Mouse (Mus musculus) naive thymus-derived CD4-positive, alpha-beta T cell, adult 2 months (primary cell): ENCODE data around the gene Cyp4f39.

Experiments used
- DNase-seq: peaks from one replicate; pipeline ENCODE4 v3.0.0-alpha.2; 2011; ENCODE audit warnings: low read depth

The Cyp4f39 gene

DNA sequence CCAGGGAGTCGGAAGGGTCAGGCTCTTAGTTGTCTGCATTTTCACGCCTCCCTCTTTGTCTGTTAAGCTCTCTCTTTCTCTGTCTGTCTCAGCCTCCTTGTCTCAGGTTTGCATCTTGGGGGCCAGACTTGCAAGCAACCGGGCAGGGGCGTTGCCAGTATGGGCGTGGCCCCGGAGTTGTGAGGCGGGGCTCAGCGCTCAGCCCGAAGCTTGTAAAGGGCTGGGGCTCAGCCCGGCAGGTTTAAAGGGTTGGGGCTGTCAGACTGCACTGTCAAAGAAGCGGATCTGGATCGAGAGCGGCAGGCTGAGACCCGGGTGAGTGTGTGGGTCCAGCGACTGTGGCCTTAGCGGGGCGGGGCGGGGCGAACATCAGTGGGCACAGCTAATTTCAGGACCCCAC, at the start of gene Cyp4f39:
TSS of gene Cyp4f39 (plus strand) at position 242 of the 400 bp plus-strand sequence.
- DNase-seq, result peak; percentile 29

DNA sequence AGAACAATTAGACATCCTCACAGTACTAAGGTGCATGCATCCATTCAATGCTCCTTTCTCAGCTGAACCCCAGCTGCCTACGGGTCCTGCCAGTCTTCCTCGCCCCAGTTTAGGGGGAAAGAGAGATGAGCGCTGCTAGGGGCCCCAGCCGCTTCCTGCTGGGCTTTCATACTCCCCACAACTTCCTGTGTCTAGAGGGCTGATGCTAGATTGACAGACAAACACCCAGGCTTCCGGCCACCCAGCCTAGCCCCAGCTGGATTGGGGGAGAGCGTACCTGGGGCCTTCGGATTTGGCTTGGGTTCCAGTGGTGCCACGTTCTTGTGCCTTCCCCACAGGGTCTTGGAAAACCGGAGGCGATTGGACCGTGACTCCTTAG, 49.8 kb upstream of the Cyp4f39 start:
- DNase-seq, result peak; percentile 78

DNA sequence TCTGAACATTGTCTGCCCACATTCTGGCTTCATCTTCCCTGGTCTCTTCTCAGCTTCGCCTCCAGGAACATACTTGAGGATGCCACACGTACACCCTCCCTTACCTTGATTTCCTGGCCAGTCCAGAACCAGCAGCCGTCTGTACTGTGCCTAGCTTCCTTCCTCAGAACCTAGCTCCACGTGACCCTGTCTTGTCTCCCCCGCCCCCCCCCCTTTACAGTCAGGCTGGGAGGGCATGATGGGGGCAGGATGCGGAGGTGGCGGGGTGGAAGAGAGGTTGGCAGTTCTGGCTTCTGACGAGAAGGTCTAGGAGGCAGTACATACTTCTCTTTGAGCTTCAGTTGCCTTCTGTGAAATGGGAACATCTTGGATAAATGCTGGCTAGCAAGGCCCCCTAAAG, 49.1 kb upstream of the Cyp4f39 start, which contains the start of gene Rasal3:
TSS of gene Rasal3 (minus strand) at position 167 of the 400 bp plus-strand sequence.
- DNase-seq, result peak; percentile 88

DNA sequence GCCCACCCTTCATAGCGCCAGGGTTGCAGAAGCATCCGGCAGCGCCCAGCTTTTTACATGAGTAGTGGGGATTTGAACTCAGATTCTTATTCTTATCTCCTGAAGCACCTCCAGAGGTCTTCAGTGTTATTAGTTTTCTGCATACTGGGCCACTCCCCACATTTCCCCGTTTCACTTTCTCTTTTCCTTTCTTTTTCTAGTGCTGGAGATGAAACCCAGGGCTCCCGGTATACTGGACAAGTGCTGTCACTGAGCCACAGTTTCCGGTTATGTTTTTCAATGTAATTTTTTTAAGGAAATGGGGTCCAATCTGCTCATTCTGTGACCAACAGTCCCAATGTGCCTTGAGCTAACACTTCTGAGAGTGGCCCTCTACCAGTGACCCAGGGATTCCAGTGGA, 40.6 kb upstream of the Cyp4f39 start:
- no peak for DNase-seq

DNA sequence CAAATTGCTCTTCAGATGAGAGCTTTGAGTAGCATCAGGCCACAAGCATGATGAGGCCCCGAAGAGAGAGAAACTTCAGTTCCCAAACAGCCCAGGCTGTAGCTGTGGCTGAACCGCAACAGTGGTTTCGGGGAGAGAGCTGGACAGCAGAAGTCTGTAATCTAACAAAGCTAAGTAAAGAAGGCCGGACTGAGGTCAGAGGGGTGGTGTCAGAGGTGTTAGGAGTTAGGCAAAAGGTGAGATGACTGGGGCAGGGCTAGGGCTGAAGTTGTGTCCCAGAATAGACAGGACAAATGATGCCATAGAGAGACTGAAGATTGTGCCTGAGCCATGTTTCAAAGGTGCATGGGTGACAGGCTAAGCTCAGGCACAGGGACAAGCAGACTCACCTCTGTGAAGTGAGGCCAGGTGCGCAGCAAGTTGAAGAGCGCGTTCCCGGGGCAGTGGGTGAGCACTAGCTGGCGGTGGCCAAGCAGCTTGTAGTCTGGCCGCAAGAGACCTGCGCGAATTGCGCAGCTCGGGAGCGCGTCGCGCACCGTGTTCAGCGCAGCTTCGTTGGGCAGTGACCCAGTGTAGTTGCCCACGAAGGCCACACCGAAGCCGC, 37.0 kb upstream of the Cyp4f39 start:
- DNase-seq, result no peak

DNA sequence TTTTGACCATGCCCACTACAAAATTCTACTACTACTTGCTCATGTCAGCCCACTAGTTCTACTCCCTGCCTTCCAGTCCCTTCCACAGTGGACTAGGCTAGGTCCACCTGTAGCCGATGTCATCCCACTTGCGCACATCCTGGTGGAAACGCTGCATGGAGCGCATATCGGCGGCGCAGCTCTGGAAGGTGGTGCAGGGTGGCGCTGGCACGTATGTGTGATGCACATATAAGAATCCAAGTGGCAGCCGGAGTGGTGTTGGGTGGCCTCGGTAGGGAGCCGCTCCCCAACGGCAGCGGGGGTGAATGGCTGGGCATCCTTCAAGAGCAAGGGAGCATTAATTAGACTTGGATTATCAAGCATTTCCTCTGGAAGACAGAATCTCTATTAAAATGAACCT, 35.8 kb upstream of the Cyp4f39 start:
- DNase-seq, result no peak

DNA sequence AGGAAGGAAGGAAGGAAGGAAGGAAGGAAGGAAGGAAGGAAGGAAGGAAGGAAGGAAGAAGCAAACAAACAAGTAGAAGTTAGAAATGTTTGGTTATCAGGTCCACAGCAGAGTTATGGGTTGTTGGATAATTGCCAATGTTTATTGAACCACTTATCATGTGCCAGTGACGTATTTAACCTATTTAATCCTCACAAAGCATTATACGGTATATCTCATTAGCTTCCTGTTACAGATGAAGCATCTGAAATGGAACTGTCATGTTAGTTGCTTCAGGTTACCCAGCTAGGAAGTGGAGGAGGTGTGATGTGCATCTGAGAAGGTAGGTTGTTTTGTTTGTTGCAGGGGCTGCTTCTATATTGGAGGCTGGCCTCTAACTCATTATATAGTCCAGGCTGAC, 32.5 kb upstream of the Cyp4f39 start:
- DNase-seq, result no peak

DNA sequence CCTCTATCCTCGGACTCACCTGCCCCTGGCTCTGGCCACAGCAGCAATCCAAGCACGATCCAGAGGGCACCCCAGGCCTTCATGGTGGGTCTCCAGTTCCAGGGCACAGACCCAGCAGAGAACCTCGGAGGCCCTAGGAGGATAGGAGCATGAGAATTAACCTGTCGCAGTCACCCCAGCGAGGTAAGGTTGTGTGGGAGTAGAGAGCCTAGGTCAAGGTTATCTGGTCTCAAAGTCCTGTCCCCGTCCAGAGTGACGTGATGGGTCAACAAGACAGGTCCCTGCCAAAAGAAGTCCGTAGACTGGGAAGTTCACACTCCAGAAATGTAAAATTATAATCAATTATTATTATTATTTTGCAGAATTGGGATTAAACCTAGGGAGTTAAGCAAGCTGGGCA, 31.7 kb upstream of the Cyp4f39 start:
- DNase-seq, result no peak

DNA sequence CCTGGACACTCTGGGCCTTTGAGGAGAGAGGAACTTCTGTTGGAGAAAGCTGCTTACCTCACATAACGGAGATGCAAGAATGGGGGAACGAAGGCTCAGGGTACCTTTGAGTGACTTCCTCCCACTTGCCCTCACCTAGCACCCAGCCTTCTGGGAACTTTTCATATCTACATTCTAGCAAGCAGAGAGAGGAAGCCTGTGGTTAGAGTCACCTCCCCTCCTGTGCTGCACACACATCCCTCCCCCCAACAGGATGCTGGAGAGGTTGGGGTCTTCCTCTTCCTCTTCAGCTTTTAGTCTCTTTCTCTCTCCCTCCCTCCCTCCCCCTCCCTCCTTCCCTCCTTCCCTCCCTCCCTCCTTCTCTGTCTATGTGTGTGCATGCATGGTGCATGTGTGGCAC, 28.5 kb upstream of the Cyp4f39 start, which contains the start of gene Pglyrp2:
TSS of gene Pglyrp2 (minus strand) at position 134 of the 400 bp plus-strand sequence.
- peak; percentile 73 for DNase-seq

DNA sequence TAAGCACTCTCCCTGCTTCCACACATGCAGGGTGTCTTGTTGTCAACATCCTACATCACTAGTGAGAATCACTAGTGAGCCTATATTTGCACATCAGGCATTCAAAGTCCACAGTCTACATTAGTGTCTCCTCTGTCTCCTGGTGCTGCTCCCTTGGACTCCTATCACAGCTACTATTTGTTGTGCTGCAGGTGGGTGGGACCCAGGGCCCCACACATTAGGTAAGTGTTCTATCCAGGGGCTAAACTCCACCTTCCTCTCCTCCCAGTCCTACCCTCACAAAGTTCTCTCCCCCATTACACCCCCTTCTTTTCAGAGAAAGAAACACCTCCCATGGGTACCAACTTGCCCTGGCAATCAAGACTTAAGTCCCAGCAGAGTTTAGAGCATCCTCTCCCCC, 25.9 kb upstream of the Cyp4f39 start:
- no peak for DNase-seq

DNA sequence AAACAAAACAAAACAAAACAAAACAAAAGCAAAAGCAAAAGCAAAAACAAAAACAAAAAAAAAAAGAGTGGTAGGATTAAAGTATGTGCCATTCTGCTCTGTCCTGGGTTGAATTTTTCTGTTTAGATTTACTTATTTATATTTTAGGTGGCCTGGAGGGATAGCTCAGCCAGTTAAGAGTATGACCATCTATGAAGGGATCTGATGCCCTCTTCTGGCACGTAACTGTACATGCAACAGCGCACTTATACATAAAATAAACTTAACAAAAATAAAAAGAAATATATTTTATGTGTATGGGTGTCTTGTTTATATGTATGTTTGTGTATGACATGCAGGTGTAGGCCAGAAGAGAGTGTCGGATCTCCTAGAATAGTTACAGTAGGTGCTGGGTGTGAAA, 20.6 kb upstream of the Cyp4f39 start:
- DNase-seq, result peak; percentile 81

DNA sequence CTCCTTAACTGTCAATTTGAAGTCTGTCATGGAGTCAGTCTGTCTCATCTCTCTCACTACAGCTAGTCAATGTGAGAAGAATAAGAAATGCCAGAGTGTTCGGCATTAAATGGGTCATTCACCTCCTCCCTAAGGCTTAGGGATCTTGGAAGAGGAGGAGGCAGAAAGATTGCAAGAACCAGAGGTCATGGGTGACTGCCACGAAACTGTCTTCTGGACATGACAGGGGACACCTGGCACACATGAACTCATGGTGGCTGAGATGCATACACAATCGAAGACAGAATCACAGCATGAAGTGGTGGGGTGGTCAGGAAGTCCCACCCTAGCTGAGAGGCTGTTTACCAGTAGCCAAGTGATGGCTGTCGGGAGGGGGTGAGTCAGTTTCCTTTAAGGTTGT, 18.2 kb upstream of the Cyp4f39 start:
- no peak for DNase-seq

DNA sequence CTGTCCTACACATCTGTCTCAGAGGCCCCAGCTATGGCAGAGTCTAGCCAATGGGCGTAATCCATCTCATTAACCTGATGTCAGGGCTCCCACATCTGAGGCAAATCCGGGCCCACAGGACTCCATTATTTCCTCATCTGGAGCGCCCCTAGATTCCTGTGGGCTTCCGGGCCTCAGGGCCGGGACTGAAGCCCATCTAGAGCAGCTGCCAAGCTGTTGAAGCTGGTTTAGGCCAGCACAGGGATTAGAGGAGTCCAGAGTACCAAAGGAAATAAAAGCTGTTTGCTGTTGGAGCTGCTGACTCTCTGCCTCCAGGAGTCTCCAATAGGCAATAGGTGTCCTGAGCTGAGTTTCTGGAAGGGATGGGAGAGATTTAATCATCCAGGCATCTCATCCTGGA, 17.4 kb upstream of the Cyp4f39 start:
- no peak for DNase-seq

DNA sequence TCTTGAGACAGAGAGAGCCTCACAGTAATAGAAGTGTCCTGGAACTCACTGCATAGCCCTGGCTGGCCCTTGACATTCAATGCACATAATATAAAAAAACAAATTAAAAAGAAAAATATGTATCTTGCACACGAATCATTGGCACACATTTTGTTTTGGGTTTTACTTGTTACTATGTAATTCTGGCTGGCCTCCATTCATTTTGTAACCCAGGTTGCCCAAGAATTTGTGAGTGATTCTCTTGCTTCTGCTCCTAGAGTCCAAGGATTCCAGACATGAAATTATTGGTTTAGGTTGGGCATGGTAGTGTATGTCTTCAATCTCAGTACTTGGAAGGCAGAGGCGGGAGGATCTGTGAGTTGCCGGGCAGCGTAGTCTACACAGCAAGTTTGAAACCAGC, 15.4 kb upstream of the Cyp4f39 start:
- DNase-seq, result no peak

DNA sequence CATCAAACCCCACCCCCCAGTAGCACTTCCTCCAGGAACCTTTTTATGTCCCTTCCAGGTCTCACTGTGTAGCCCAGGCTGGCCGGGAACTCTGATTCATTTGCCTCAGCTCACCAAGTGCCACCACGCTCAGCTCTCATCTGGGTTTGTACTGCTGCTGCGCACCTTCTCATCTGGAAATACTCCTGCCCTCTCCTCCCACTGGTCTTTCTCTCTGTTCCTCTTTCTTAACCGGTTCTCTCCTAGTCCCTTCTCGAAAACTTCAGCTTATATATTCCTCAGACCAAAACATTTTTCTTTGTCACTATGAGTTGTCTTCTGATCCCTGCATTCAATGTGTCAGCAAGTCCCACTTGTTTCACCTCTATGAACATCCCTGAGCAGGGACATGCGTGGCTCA, 9.3 kb upstream of the Cyp4f39 start:
- DNase-seq, result no peak

DNA sequence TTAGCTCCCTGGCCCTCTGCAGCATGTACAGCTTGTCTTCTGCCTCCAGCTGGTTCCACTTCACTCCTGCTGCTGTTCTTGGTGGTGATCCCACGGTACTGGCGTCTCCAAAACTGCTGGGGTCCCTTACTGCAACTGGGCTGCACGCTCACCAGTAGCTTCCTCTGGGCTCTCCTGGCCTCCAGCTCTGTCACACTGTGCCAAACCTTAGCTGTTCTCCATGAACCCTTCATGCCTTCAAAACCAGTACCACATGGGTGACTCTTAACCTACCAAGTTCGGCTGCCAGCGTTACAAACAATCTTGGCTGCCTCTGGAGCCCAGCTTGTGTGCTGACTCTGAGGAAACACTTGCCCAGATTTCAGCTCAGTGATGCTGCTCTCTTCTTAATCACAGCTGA, 7.5 kb upstream of the Cyp4f39 start:
- no peak for DNase-seq

DNA sequence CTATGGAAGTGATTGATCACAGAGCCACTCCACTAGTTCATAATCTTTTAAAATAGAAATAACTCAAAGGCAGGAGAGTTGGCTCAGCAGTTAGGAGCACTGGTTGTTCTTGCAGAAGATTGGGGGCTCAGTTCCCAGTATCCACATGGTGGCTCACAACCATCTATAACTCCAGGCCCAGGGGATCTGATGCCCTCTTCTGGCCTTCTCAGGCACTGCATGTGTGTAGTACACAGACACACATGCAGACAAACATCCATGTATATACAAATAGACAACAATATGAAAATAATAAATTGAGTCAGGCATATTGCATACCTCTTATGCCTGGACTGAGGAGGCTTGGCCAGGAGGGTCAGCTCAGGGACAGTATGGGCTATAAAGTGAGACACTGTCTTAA, 5.3 kb upstream of the Cyp4f39 start:
- DNase-seq, result no peak

DNA sequence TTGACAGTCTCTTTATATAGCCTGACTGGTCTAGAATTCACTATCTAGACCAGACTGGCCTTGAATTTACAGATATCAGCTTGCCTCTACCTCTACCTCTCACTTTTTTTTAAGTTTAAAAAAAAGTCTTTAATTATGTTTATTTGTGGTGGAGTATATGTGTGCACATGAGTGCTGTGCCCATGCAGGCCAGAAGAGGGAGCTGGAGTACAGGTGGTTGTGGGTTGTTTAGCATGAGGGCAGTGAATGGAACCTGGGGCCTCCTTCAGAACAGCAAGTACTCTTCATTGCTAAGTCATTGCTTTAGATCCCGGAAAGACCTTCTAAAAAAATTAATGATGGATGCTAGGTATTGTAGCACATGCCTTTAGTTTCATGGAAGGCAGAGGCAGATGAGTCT, 3.5 kb upstream of the Cyp4f39 start:
- no peak for DNase-seq

DNA sequence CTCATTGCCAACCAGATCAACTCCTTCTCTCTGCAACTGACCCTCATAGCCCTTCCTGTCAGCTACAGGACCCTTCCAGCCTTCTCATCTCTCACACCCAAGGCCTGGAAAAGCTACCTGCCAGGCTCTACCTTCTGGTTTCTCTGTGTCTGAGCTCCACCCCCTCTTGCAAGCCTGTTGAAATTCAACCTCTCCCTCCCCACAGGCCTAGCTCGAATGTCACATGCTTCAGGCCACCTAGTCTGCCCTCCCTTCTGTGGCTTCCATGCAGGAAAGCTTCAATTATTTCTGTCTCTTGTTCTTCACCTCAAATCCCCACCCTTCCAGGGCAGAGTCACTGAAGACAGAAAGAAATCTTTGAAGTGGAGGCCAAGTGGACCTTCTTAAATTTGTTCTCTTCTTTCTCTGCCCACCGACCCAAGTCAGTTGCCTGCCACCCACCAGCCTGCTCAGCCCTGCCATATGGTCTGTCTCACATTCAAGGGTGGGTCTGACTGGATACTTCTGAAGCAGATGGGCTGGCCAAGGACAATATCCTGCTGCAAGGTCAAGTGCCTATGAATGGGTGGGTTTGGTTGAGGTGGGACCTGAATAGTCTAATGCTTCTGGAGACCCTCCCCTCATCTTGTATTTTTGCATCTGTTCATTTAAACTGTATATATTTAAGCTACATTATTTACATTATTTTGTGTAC, 1.5 kb upstream of the Cyp4f39 start:
- no peak for DNase-seq

DNA sequence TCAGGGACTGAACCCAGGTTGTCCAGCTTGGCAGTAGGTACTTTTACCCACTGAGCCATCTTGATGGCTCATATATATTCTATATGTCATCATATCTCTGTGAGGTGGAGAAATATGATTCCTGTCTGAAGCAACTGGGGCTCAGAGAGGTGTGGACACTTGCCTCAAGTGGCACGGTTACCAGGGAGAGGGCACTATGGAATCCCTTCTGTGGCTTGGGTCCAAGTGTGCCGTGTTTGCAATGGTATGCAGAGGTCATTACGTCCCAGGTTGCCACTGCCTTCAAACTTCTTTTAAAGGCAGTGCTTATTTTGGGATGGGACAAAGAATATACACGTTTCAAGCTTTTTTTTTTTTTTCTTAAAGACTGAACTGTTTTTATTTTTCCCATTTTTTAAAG, 1.7 kb downstream of the Cyp4f39 start:
- DNase-seq, result no peak

DNA sequence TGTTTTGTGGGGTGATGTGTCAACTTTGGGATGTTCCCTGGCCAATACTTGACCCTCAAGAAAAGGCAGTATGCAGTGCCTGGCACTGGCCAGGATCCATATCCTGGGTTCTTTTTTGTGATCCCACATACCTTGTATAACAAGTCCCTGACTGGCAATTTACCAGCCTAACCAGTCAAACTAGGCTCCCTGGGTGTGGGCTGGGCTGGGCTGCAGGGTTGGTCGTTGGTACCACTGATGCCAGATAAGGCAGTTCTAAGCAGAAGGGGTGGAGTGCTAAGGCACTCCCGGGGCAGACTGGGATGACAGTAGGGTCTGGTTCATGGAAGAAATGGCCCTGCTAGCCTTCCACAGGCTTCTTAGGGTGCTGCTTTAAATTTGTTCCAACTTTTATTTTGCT, 2.5 kb downstream of the Cyp4f39 start:
- no peak for DNase-seq

DNA sequence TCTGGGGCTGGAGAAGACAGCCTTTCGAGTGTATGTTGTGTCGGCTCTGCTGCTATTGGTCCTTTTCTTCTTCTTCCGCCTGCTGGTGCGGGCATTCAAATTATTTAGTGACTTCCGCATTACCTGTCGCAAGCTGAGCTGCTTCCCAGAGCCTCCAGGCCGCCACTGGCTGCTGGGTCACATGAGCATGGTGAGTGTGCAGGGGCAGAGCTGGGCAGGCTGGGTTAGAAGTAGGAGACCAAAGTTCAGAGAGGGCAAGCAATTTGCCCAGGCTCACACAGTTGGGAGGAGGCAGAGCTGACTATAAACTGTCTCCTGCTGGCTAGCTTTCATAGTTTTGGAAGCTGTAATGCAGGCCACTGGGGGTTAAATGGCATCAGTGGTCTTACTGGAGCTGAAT, 16.0 kb downstream of the Cyp4f39 start:
- no peak for DNase-seq

DNA sequence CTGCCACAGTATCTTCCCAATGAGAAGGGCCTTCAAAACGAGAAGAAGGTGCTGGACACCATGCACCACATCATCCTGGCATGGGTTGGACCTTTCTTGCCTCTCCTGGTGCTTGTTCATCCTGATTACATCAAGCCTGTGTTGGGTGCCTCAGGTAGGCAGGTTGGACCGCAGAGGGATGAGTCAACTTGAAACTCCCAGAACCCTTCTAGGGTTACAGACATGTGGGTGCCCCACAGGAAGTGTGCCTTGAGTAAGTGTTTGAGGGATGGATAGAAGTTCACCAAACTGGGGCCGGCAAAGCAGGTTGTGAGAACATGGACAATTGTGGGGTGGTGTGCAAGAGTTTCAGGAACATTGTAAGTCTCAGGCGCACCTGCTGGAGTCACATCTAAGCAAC, 18.3 kb downstream of the Cyp4f39 start:
- DNase-seq, result no peak

DNA sequence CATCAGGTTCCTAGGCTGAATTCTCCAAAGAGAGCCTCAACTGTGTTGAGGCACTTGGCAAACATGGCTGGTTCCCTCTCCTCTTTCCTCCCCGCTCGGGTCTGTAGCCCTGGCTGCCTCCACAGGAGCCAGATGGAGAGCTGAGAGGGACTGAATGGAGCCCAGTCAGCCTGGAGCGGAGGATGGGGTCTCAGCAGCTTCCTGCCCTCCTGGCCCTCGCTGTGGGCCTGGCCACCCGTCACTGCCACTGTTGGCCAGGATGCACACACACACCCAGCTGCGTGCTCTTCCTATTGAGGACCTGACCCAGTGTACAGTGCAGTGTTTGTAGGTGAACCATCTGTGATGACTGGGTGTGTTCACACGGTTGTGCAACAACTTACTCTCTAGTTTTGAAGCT, 19.7 kb downstream of the Cyp4f39 start:
- DNase-seq, result no peak
